Mouse (Mus musculus): Measurements from ENCODE around the gene Akap13. TPM values are rescaled to one million over a fixed set of nuclear protein-coding genes. Genes with fewer than 3 reads are reported as not detected.

Akap13 gene
- polyA plus RNA-seq, 1 experiment from 2014 or later, result 39.9 TPM

DNA sequence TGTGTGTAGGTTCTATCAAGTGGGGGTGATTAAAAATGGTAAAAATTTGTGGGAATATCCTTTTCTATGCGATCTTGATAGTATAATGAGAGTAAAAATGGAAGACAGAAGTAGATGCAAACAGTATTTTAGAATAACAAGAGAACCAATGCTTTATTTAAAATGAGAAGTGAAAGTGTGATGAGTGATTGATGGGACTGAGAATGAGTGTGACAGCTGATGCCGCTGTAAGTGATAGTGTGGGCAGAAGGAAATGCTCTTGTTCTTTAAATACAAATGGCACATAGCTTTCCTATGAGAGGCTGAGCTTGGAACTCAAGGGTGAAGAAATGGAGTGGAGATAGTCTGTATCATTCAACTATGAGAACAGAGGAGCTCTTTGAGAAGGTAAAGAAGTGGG, 82.2 kb downstream of the Akap13 start:
- H3K4me1 ChIP-seq (ENCODE audit: control insufficient read depth, insufficient read depth, low read length), result no peaks in the 10 kb centered on the region
- WGBS, result 77% methylated on average over 2 of the region's 2 CpGs
- ATAC-seq (ENCODE audit: insufficient read depth, low FRiP score), result no peak
- H3K4me3 ChIP-seq (replicated peaks; ENCODE audit: low read length), result no peak overlapping the region
- H3K9ac ChIP-seq (ENCODE audit: low read length), result no peak overlapping the region
- H3K4me2 ChIP-seq (ENCODE audit: low read depth, low read length), result no peak overlapping the region
- no peaks in the 10 kb centered on the region for H3K27me3 ChIP-seq (ENCODE audit: control insufficient read depth, insufficient read depth, low read length)
- H3K36me3 ChIP-seq (ENCODE audit: control insufficient read depth, insufficient read depth, low read length), result no peaks in the 10 kb centered on the region
- no peaks in the 10 kb centered on the region for H3K9me3 ChIP-seq (replicated peaks; ENCODE audit: control insufficient read depth, low read length)
- H3K27ac ChIP-seq (ENCODE audit: low read length), result no peak overlapping the region

- Histone ChIP-seq H3K4me2 (ENCODE audit: low read depth, low read length) (no peak overlapping the region), H3K9ac (ENCODE audit: low read length) (no peak overlapping the region), H3K27ac (ENCODE audit: low read length) (no peak overlapping the region), H3K36me3 (ENCODE audit: control insufficient read depth, insufficient read depth, low read length) (no peaks in the 10 kb centered on the region), H3K4me1 (ENCODE audit: control insufficient read depth, insufficient read depth, low read length) (no peaks in the 10 kb centered on the region), H3K9me3 (replicated peaks; ENCODE audit: control insufficient read depth, low read length) (no peaks in the 10 kb centered on the region), H3K4me3 (replicated peaks; ENCODE audit: low read length) (no peak overlapping the region), H3K27me3 (ENCODE audit: control insufficient read depth, insufficient read depth, low read length) (no peaks in the 10 kb centered on the region)
- ATAC-seq (ENCODE audit: insufficient read depth, low FRiP score), result no peak
- WGBS, result 84% methylated on average over 3 of the region's 3 CpGs
Measured at GRCm38 (mm10) chr7:75538513-75538912, 83.2 kb downstream of the Akap13 start.

DNA sequence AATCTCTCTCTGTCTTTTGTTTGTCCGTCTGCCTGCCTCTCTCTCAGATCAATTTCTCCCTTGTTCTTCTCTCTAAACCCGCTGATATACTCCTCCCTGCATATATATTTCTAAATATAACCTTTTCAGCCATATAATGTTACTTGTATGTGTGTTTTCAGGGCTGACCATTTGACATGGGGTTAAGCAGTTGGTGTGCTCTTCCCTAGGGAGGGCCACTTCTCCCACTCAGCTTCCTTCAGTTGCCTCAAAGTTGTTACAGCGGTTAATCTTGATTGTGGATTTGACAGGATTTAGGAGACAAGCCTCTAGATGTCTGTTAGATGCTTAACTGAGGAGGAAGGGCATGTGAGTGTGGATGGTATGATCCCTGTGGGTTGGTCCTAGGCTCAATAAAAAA, 83.8 kb downstream of the Akap13 start:
- H3K27ac ChIP-seq (ENCODE audit: low read length), result no peak overlapping the region
- no peaks in the 10 kb centered on the region for H3K36me3 ChIP-seq (ENCODE audit: control insufficient read depth, insufficient read depth, low read length)
- no peak overlapping the region for H3K9ac ChIP-seq (ENCODE audit: low read length)
- no peak overlapping the region for H3K4me2 ChIP-seq (ENCODE audit: low read depth, low read length)
- ATAC-seq (ENCODE audit: insufficient read depth, low FRiP score), result no peak
- H3K4me3 ChIP-seq (replicated peaks; ENCODE audit: low read length), result no peak overlapping the region
- H3K9me3 ChIP-seq (replicated peaks; ENCODE audit: control insufficient read depth, low read length), result no peaks in the 10 kb centered on the region
- H3K4me1 ChIP-seq (ENCODE audit: control insufficient read depth, insufficient read depth, low read length), result no peaks in the 10 kb centered on the region
- H3K27me3 ChIP-seq (ENCODE audit: control insufficient read depth, insufficient read depth, low read length), result no peaks in the 10 kb centered on the region
- 77% methylated on average over 3 of the region's 3 CpGs for WGBS

- 58% methylated on average over 3 of the region's 3 CpGs for WGBS
- H3K4me3 ChIP-seq (replicated peaks; ENCODE audit: low read length), result no peak overlapping the region
- H3K9ac ChIP-seq (ENCODE audit: low read length), result no peak overlapping the region
- no peak overlapping the region for H3K27ac ChIP-seq (ENCODE audit: low read length)
- H3K4me1 ChIP-seq (ENCODE audit: control insufficient read depth, insufficient read depth, low read length), result peaks cover 20% of the 10 kb centered on the region
- H3K36me3 ChIP-seq (ENCODE audit: control insufficient read depth, insufficient read depth, low read length), result no peaks in the 10 kb centered on the region
- H3K4me2 ChIP-seq (ENCODE audit: low read depth, low read length), result no peak overlapping the region
- ATAC-seq (ENCODE audit: insufficient read depth, low FRiP score), result no peak
- no peaks in the 10 kb centered on the region for H3K9me3 ChIP-seq (replicated peaks; ENCODE audit: control insufficient read depth, low read length)
- no peaks in the 10 kb centered on the region for H3K27me3 ChIP-seq (ENCODE audit: control insufficient read depth, insufficient read depth, low read length)
Measured at GRCm38 (mm10) chr7:75549856-75550255, 94.5 kb downstream of the Akap13 start.

GRCm38 (mm10) chr7:75550791-75551336, 95.5 kb downstream of the Akap13 start:
- H3K4me2 ChIP-seq (ENCODE audit: low read depth, low read length), result no peak overlapping the region
- H3K27me3 ChIP-seq (ENCODE audit: control insufficient read depth, insufficient read depth, low read length), result no peaks in the 10 kb centered on the region
- no peak overlapping the region for H3K27ac ChIP-seq (ENCODE audit: low read length)
- WGBS, result 77% methylated on average over 6 of the region's 6 CpGs
- peaks cover 29% of the 10 kb centered on the region for H3K4me1 ChIP-seq (ENCODE audit: control insufficient read depth, insufficient read depth, low read length)
- H3K4me3 ChIP-seq (replicated peaks; ENCODE audit: low read length), result no peak overlapping the region
- no peak overlapping the region for H3K9ac ChIP-seq (ENCODE audit: low read length)
- H3K36me3 ChIP-seq (ENCODE audit: control insufficient read depth, insufficient read depth, low read length), result no peaks in the 10 kb centered on the region
- H3K9me3 ChIP-seq (replicated peaks; ENCODE audit: control insufficient read depth, low read length), result no peaks in the 10 kb centered on the region
- no peak for ATAC-seq (ENCODE audit: insufficient read depth, low FRiP score)

GRCm38 (mm10) chr7:75553002-75553666, 97.8 kb downstream of the Akap13 start:
- H3K9ac ChIP-seq (ENCODE audit: low read length), result no peak overlapping the region
- H3K4me1 ChIP-seq (ENCODE audit: control insufficient read depth, insufficient read depth, low read length), result peaks cover 43% of the 10 kb centered on the region
- H3K36me3 ChIP-seq (ENCODE audit: control insufficient read depth, insufficient read depth, low read length), result no peaks in the 10 kb centered on the region
- H3K4me2 ChIP-seq (ENCODE audit: low read depth, low read length), result no peak overlapping the region
- H3K27ac ChIP-seq (ENCODE audit: low read length), result peak overlapping the region; percentile 55
- H3K9me3 ChIP-seq (replicated peaks; ENCODE audit: control insufficient read depth, low read length), result no peaks in the 10 kb centered on the region
- H3K27me3 ChIP-seq (ENCODE audit: control insufficient read depth, insufficient read depth, low read length), result no peaks in the 10 kb centered on the region
- WGBS, result 35% methylated on average over 8 of the region's 8 CpGs
- no peak; the same call in 1 of the 2 replicates for ATAC-seq (ENCODE audit: insufficient read depth, low FRiP score)
- no peak overlapping the region for H3K4me3 ChIP-seq (replicated peaks; ENCODE audit: low read length)

DNA sequence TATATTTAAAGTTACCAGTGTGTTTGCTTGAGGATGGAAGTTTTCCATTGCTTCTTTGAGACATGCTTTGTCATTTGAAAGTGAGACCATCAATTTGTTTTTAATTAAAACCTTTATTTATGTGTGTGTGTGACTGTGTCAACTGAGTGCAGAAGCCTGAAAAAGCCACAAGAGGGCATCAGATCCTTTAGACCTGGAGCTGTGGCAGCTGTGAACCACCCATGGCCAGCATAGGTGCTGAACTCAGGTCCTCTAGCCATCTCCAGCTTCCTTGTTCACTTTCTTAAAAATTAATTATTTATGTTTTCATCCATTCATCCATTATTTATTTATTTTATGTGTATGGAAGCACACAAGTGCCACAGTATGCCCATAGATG, 98.3 kb downstream of the Akap13 start:
- no peak overlapping the region for H3K4me2 ChIP-seq (ENCODE audit: low read depth, low read length)
- no peak overlapping the region for H3K4me3 ChIP-seq (replicated peaks; ENCODE audit: low read length)
- H3K4me1 ChIP-seq (ENCODE audit: control insufficient read depth, insufficient read depth, low read length), result peaks cover 45% of the 10 kb centered on the region
- peak overlapping the region; percentile 55 for H3K27ac ChIP-seq (ENCODE audit: low read length)
- peak; percentile 30; the same call in 1 of the 2 replicates for ATAC-seq (ENCODE audit: insufficient read depth, low FRiP score)
- H3K27me3 ChIP-seq (ENCODE audit: control insufficient read depth, insufficient read depth, low read length), result no peaks in the 10 kb centered on the region
- no peaks in the 10 kb centered on the region for H3K36me3 ChIP-seq (ENCODE audit: control insufficient read depth, insufficient read depth, low read length)
- H3K9me3 ChIP-seq (replicated peaks; ENCODE audit: control insufficient read depth, low read length), result no peaks in the 10 kb centered on the region
- H3K9ac ChIP-seq (ENCODE audit: low read length), result no peak overlapping the region

GRCm38 (mm10) chr7:75554065-75554464, 98.7 kb downstream of the Akap13 start:
- Histone ChIP-seq H3K36me3 (ENCODE audit: control insufficient read depth, insufficient read depth, low read length) (no peaks in the 10 kb centered on the region), H3K9ac (ENCODE audit: low read length) (no peak overlapping the region), H3K4me1 (ENCODE audit: control insufficient read depth, insufficient read depth, low read length) (peaks cover 47% of the 10 kb centered on the region), H3K27ac (ENCODE audit: low read length) (peak overlapping the region; percentile 55; the same call in 1 of the 2 replicates), H3K27me3 (ENCODE audit: control insufficient read depth, insufficient read depth, low read length) (no peaks in the 10 kb centered on the region), H3K4me3 (replicated peaks; ENCODE audit: low read length) (no peak overlapping the region), H3K4me2 (ENCODE audit: low read depth, low read length) (no peak overlapping the region), H3K9me3 (replicated peaks; ENCODE audit: control insufficient read depth, low read length) (no peaks in the 10 kb centered on the region)
- peak; percentile 74 for ATAC-seq (ENCODE audit: insufficient read depth, low FRiP score)

- Histone ChIP-seq H3K27me3 (ENCODE audit: control insufficient read depth, insufficient read depth, low read length) (no peaks in the 10 kb centered on the region), H3K9ac (ENCODE audit: low read length) (no peak overlapping the region), H3K4me3 (replicated peaks; ENCODE audit: low read length) (no peak overlapping the region), H3K4me2 (ENCODE audit: low read depth, low read length) (no peak overlapping the region), H3K36me3 (ENCODE audit: control insufficient read depth, insufficient read depth, low read length) (no peaks in the 10 kb centered on the region), H3K27ac (ENCODE audit: low read length) (peak overlapping the region; percentile 59; the same call in 1 of the 2 replicates), H3K9me3 (replicated peaks; ENCODE audit: control insufficient read depth, low read length) (no peaks in the 10 kb centered on the region), H3K4me1 (ENCODE audit: control insufficient read depth, insufficient read depth, low read length) (peaks cover 46% of the 10 kb centered on the region)
- 39% methylated on average over 6 of the region's 6 CpGs for whole genome bisulfite sequencing
- ATAC-seq (ENCODE audit: insufficient read depth, low FRiP score), result no peak
Measured at GRCm38 (mm10) chr7:75555940-75556339, 100.6 kb downstream of the Akap13 start.
